Mouse (Mus musculus) heart, postnatal 0 days (tissue): ENCODE results near the gene Nlrp10. TPM values are rescaled to one million over a fixed set of nuclear protein-coding genes. Genes with fewer than 3 reads are reported as not detected.
A peak's percentile ranks its signal among the peaks of the same experiment; 100 is the strongest.

Source experiments
- ATAC-seq: fragments of 200-750 bp; cut with Nextera tagmentation; 2 replicates; pipeline ENCODE4 v1.8.0; 2017; ENCODE audit warnings: low read depth, moderate number of reproducible peaks, moderate library complexity; ENCODE audit not compliant: insufficient read depth
- DNase-seq: peaks from one replicate; pipeline ENCODE4 v3.0.0-alpha.2; 2016; ENCODE audit warnings: low spot score
- H3K27ac ChIP-seq: fragments of 300-500 bp; sonication (generic); 2 replicates; pipeline ENCODE4 v1.5.1; 2014; ENCODE audit warnings: low read depth, mild to moderate bottlenecking
- H3K27me3 ChIP-seq: fragments of 300-500 bp; sonication (generic); 2 replicates; pipeline ENCODE4 v1.6.1; 2014; ENCODE audit warnings: low read length, mixed read lengths; ENCODE audit not compliant: control insufficient read depth, insufficient read depth
- H3K36me3 ChIP-seq: fragments of 300-500 bp; sonication (generic); replicated peaks from 2 replicates; pipeline ENCODE4 v1.6.1; 2014; ENCODE audit warnings: low read length, mixed read lengths; ENCODE audit not compliant: control insufficient read depth, insufficient read depth
- H3K4me1 ChIP-seq: fragments of 300-500 bp; sonication (generic); 2 replicates; pipeline ENCODE4 v1.6.1; 2014; ENCODE audit warnings: antibody characterized with exemption; ENCODE audit not compliant: control insufficient read depth, insufficient read depth
- H3K4me2 ChIP-seq: fragments of 300-500 bp; sonication (generic); 2 replicates; pipeline ENCODE4 v1.6.1; 2014; ENCODE audit warnings: low read depth, mild to moderate bottlenecking, low read length, moderate library complexity
- H3K4me3 ChIP-seq: fragments of 300-500 bp; sonication (generic); 2 replicates; pipeline ENCODE4 v1.5.1; 2014; ENCODE audit warnings: low read depth, low read length
- H3K9ac ChIP-seq: fragments of 300-500 bp; sonication (generic); replicated peaks from 2 replicates; pipeline ENCODE4 v1.6.1; 2014; ENCODE audit warnings: low read depth, low read length, mixed read lengths
- H3K9me3 ChIP-seq: fragments of 300-500 bp; sonication (generic); replicated peaks from 2 replicates; pipeline ENCODE4 v1.6.1; 2016; ENCODE audit warnings: low read length; ENCODE audit not compliant: control insufficient read depth
- CTCF ChIP-seq: IDR thresholded peaks from 2 replicates; pipeline ENCODE4 v1.5.1; 2016; ENCODE audit warnings: antibody characterized with exemption, control low read depth, low read depth
- EP300 ChIP-seq: IDR thresholded peaks from 2 replicates; pipeline ENCODE4 v1.6.1; 2016; ENCODE audit warnings: antibody characterized with exemption, low read depth
- WGBS: fragments of 180-500 bp; shearing (Covaris S2); extraction: QIAGEN DNeasy Blood & Tissue Kit; methylation state at CpG from one replicate; pipeline ENCODE4 v1.1.7; 2014; 5-methylcytosine and 5-hydroxymethylcytosine counted together
- polyA plus RNA-seq: library from polyadenylated mRNA; unstranded; fragments of >200 nt; fragmentation: Nextera tagmentation; extraction: Ambion mirVana; gene quantifications from 2 replicates; pipeline ENCODE4 v1.2.1, GENCODE M21; 2015
- total RNA-seq: library from RNA; depleted of rRNA; stranded (reverse); fragments of >200 nt; gene quantifications from 2 replicates; pipeline ENCODE4 v1.2.3, GENCODE M21; 2014; ENCODE audit warnings: low replicate concordance; rRNA removed

Gene Nlrp10
- total RNA-seq (9.8 and 16.4 TPM in 2 replicates), polyA plus RNA-seq (15.6 and 15.7 TPM in 2 replicates)

DNA sequence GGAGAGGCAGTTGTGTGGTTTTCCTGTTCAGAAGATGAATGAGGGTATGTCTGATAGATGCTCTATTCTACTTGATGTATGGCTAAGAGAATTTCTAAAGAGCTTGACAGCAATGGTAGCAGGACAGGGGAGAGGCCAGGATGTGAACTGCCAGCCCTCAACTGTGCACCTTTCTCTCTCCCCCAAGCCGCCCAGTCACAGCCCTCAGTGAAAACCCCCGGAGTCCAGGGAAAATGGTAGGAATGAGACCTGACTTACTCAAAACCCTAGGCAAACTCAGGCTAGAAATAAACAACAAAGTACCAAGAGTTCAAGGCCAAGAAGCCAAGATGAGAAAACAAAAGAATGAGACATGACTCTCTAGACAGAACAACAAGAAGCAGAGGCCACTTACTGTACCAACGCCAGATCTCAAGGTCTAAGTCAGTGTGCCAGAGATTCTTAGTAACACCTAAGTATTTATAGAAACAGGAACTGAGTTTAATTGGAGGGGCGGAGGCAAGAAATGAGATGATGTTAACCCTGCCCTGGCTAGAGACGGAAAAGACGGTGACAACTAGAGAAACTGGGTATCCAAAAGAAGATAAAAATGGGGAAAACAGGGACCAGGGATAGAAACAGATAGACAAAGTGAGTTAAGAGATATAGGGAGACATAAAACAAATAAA, at the start of gene Nlrp10:
TSS of gene Nlrp10 (minus strand) at position 453 of the 668 bp plus-strand sequence.
- ATAC-seq (peak; percentile 22; the same call in 1 of the 2 replicates), DNase-seq (peak; percentile 71)
- Histone ChIP-seq H3K4me1 (peaks cover 16% of the 10 kb centered on the region), H3K4me2 (peak within 1 kb of the TSS; percentile 60), H3K4me3 (peak within 1 kb of the TSS; percentile 48), H3K9me3 (no peaks in the 10 kb centered on the region), H3K27ac (peak within 1 kb of the TSS; percentile 81), H3K27me3 (no peaks in the 10 kb centered on the region), H3K9ac (peak within 1 kb of the TSS; percentile 47), H3K36me3 (peaks cover 6% of the 10 kb centered on the region; the same call in 1 of the 2 replicates)
- 29% methylated on average over 6 of the region's 6 CpGs for WGBS
- TF ChIP-seq EP300: no peak
- no peak for TF ChIP-seq CTCF

DNA sequence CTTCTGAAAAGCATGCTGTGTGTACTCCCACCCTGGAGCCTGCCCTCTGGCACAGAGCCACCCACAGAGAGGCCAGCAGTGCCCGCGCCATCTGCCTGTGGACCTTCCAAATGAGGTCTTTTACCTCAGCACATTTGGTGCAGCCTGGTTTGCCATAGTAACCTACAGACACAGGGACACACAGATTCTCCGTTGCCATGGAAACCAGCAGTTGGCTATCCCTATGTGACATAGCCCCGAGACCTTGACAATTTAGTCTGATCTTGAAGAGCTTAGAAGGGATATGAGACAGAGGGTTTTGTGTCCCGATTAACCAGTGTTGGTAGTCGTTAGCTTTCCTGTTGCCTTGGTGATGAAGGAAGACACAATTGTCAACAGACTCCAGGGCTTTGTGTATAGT, 42.3 kb upstream of the Nlrp10 start:
- Histone ChIP-seq H3K27me3 (no peaks in the 10 kb centered on the region), H3K36me3 (no peaks in the 10 kb centered on the region), H3K4me1 (no peaks in the 10 kb centered on the region), H3K4me3 (no peak overlapping the region), H3K27ac (no peak overlapping the region), H3K9ac (no peak overlapping the region), H3K4me2 (no peak overlapping the region), H3K9me3 (no peaks in the 10 kb centered on the region)
- TF ChIP-seq EP300 (no peak), CTCF (no peak)
- ATAC-seq (0 out of 2 replicates have a peak, but pooled peaks have one; percentile 11), DNase-seq (no peak)
- WGBS: 65% methylated on average over 6 of the region's 6 CpGs

DNA sequence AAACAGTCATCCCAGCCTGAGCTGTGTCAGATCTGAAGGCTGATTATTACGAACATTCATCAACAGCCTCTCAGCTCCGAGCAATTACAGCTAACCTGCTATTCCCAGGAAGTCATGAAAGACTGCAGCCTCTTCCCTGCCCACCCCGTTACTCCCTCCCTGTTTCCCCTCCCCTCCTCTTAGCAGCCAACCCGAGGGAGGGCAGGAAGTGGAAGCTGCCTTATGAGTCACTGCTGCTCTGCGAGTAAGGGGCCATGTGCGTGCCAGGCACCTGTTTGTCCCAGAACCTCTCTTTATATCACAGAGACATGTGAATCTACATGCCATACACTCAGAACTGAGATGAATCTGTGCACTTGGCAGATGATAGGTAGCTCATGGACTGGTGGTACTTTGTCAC, 38.2 kb upstream of the Nlrp10 start:
- Histone ChIP-seq H3K4me1 (no peaks in the 10 kb centered on the region), H3K4me2 (no peak overlapping the region), H3K27ac (no peak overlapping the region), H3K9ac (no peak overlapping the region), H3K27me3 (no peaks in the 10 kb centered on the region), H3K36me3 (no peaks in the 10 kb centered on the region), H3K9me3 (no peaks in the 10 kb centered on the region), H3K4me3 (no peak overlapping the region)
- no peak for TF ChIP-seq CTCF
- no peak for TF ChIP-seq EP300
- no peak for DNase-seq
- ATAC-seq: no peak
- 29% methylated on average over 6 of the region's 6 CpGs for WGBS

DNA sequence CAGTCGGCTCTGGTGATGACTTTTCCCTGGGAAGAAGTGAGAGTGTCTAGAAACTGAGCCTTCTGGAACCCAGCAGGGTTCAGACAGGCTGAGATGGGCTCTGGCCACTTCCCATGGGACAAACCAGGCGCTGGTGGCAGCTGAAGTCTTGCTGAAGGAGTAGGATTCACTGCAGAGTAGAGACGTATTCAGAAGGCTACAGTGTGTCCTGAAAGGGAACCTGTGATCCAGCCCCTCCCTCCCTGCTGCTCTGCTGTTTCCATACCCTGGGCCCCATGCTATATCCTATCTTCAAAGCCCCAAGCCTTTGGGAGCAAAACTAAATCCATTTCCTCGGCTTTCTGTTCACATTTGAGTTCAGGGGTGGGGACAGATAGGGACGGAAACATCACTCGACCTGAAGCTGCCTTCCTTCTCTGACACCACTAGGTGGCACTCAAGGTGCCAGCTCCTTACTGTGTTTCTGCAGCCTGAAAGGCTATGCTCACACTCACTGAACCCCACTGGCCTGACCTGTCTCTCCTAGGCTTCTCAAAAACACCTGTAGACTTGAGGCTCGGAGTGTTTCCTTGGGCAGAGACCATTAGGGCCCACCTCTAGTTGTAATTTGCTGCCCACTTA, 36.9 kb upstream of the Nlrp10 start:
- Histone ChIP-seq H3K4me2 (no peak overlapping the region), H3K27me3 (no peaks in the 10 kb centered on the region), H3K9me3 (no peaks in the 10 kb centered on the region), H3K36me3 (no peaks in the 10 kb centered on the region), H3K4me3 (no peak overlapping the region), H3K27ac (no peak overlapping the region), H3K9ac (no peak overlapping the region), H3K4me1 (no peaks in the 10 kb centered on the region)
- WGBS: 30% methylated on average over 7 of the region's 7 CpGs
- peak; percentile 25 for DNase-seq
- TF ChIP-seq CTCF (peak; percentile 80), EP300 (no peak)
- ATAC-seq: peak; percentile 27; the same call in 1 of the 2 replicates

DNA sequence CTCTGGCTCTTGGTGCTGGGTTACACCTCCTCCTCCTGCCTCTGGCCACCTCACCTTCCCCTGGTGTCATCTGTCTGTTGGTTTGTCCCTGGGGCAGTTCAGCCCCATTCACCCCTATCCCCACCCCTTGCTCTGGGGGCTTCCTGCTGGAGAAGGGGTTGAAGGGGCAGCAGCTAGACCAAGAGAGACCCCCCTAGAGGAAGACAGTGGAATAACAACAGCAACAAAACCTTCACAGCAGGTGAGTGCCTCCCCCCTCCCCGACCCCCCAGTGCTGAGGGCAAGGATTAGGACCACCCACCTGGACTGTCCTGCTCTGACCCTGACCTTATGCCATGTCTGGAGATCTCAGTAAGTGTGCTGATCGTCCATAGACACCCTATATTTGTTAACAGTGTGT, 36.0 kb upstream of the Nlrp10 start:
- no peaks in the 10 kb centered on the region for H3K27me3 ChIP-seq
- TF ChIP-seq CTCF (0 out of 2 replicates have a peak, but pooled peaks have one; percentile 18), EP300 (no peak)
- H3K36me3 ChIP-seq: no peaks in the 10 kb centered on the region
- WGBS: 28% methylated on average over 2 of the region's 2 CpGs
- no peak for DNase-seq
- H3K9me3 ChIP-seq: no peaks in the 10 kb centered on the region
- H3K4me1 ChIP-seq: no peaks in the 10 kb centered on the region
- no peak overlapping the region for H3K4me2 ChIP-seq
- no peak overlapping the region for H3K27ac ChIP-seq
- no peak overlapping the region for H3K9ac ChIP-seq
- H3K4me3 ChIP-seq: no peak overlapping the region
- ATAC-seq: no peak
